Mouse (Mus musculus) intestine, embryonic 14.5 days (tissue): ENCODE data around the gene Sirt4. TPM values are rescaled to one million over a fixed set of nuclear protein-coding genes. Genes with fewer than 3 reads are reported as not detected.
"Not testable (repeated sequence)": the region's sequence is repeated elsewhere in the genome, so short reads cannot be mapped to it uniquely, and the experiment has no call there.

ENCODE experiments used
- ATAC-seq: fragments of 200-750 bp; cut with Nextera tagmentation; replicated peaks from 2 replicates; pipeline ENCODE4 v1.8.0; 2017; ENCODE audit warnings: low read depth, moderate number of reproducible peaks, moderate TSS enrichment, moderate library complexity; ENCODE audit not compliant: low FRiP score, low TSS enrichment
- DNase-seq: peaks from one replicate; pipeline ENCODE4 v3.0.0-alpha.2; 2018; ENCODE audit warnings: low spot score
- H3K27ac ChIP-seq: fragments of 300-500 bp; sonication (generic); 2 replicates; pipeline ENCODE4 v1.5.1; 2014; ENCODE audit warnings: low read depth, mild to moderate bottlenecking, control low read depth
- H3K27me3 ChIP-seq: fragments of 300-500 bp; sonication (generic); replicated peaks from 2 replicates; pipeline ENCODE4 v1.6.1; 2014; ENCODE audit warnings: low read length, control low read depth; ENCODE audit not compliant: control insufficient read depth, insufficient read depth
- H3K36me3 ChIP-seq: fragments of 300-500 bp; sonication (generic); 2 replicates; pipeline ENCODE4 v1.6.1; 2014; ENCODE audit warnings: low read length, control low read depth; ENCODE audit not compliant: control insufficient read depth, insufficient read depth
- H3K4me1 ChIP-seq: fragments of 300-500 bp; sonication (generic); replicated peaks from 2 replicates; pipeline ENCODE4 v1.6.1; 2014; ENCODE audit warnings: low read length, control low read depth, mixed read lengths; ENCODE audit not compliant: control insufficient read depth, insufficient read depth
- H3K4me2 ChIP-seq: fragments of 300-500 bp; sonication (generic); 2 replicates; pipeline ENCODE4 v1.6.1; 2014; ENCODE audit warnings: low read length
- H3K4me3 ChIP-seq: fragments of 300-500 bp; sonication (generic); 2 replicates; pipeline ENCODE4 v1.5.1; 2014; ENCODE audit warnings: low read depth, low read length, control low read depth, mixed read lengths
- H3K9ac ChIP-seq: fragments of 300-500 bp; sonication (generic); 2 replicates; pipeline ENCODE4 v1.6.1; 2014; ENCODE audit warnings: mild to moderate bottlenecking, low read length
- H3K9me3 ChIP-seq: fragments of 300-500 bp; sonication (generic); 2 replicates; pipeline ENCODE4 v1.6.1; 2016; ENCODE audit warnings: low read length, control low read depth; ENCODE audit not compliant: control insufficient read depth
- WGBS: fragments of 180-500 bp; shearing (Covaris S2); extraction: QIAGEN DNeasy Blood & Tissue Kit; methylation state at CpG from one replicate; pipeline ENCODE4 v1.1.7; 2014; 5-methylcytosine and 5-hydroxymethylcytosine counted together
- polyA plus RNA-seq: library from polyadenylated mRNA; unstranded; fragments of >200 nt; fragmentation: Nextera tagmentation; extraction: Ambion mirVana; gene quantifications from 2 replicates; pipeline ENCODE4 v1.2.1, GENCODE M21; 2014

Gene Sirt4
- polyA plus RNA-seq, 1 experiment from 2014 or later, result 15.2 TPM

GRCm38 (mm10) chr5:115509790-115510689 lies 25.5 kb upstream of the Sirt4 start:
- H3K36me3 ChIP-seq, result no peaks in the 10 kb centered on the region
- peaks cover 40% of the 10 kb centered on the region for H3K4me1 ChIP-seq
- no peak overlapping the region for H3K9ac ChIP-seq
- WGBS, result 69% methylated on average over 15 of the region's 15 CpGs
- peak overlapping the region; percentile 48; the same call in 1 of the 2 replicates for H3K27ac ChIP-seq
- H3K9me3 ChIP-seq, result no peaks in the 10 kb centered on the region
- H3K4me2 ChIP-seq, result peak overlapping the region; percentile 96
- ATAC-seq, result no peak
- H3K4me3 ChIP-seq, result no peak overlapping the region
- H3K27me3 ChIP-seq, result no peaks in the 10 kb centered on the region
- DNase-seq, result no peak

- Histone ChIP-seq H3K36me3 (no peaks in the 10 kb centered on the region), H3K4me1 (peaks cover 33% of the 10 kb centered on the region), H3K4me3 (peak overlapping the region; percentile 83; the same call in 1 of the 2 replicates), H3K9me3 (no peaks in the 10 kb centered on the region), H3K9ac (peak overlapping the region; percentile 21; the same call in 1 of the 2 replicates), H3K4me2 (peak overlapping the region; percentile 96), H3K27me3 (no peaks in the 10 kb centered on the region), H3K27ac (peak overlapping the region; percentile 48; the same call in 1 of the 2 replicates)
- no peak for ATAC-seq
- DNase-seq, result no peak
- 28% methylated on average over 15 of the region's 15 CpGs for WGBS
Observed at GRCm38 (mm10) chr5:115509321-115509761, 24.8 kb upstream of the Sirt4 start.

- no peaks in the 10 kb centered on the region for H3K9me3 ChIP-seq
- no peaks in the 10 kb centered on the region for H3K36me3 ChIP-seq
- no peak for DNase-seq
- H3K27me3 ChIP-seq, result no peaks in the 10 kb centered on the region
- peaks cover 29% of the 10 kb centered on the region for H3K4me1 ChIP-seq
- H3K27ac ChIP-seq, result no peak overlapping the region
- WGBS, result 33% methylated on average over 10 of the region's 10 CpGs
- ATAC-seq, result no peak
- H3K9ac ChIP-seq, result peak overlapping the region; percentile 1; the same call in 1 of the 2 replicates
- peak overlapping the region; percentile 96 for H3K4me2 ChIP-seq
- H3K4me3 ChIP-seq, result peak overlapping the region; percentile 83
Observed at GRCm38 (mm10) chr5:115508859-115509147, 24.3 kb upstream of the Sirt4 start.

DNA sequence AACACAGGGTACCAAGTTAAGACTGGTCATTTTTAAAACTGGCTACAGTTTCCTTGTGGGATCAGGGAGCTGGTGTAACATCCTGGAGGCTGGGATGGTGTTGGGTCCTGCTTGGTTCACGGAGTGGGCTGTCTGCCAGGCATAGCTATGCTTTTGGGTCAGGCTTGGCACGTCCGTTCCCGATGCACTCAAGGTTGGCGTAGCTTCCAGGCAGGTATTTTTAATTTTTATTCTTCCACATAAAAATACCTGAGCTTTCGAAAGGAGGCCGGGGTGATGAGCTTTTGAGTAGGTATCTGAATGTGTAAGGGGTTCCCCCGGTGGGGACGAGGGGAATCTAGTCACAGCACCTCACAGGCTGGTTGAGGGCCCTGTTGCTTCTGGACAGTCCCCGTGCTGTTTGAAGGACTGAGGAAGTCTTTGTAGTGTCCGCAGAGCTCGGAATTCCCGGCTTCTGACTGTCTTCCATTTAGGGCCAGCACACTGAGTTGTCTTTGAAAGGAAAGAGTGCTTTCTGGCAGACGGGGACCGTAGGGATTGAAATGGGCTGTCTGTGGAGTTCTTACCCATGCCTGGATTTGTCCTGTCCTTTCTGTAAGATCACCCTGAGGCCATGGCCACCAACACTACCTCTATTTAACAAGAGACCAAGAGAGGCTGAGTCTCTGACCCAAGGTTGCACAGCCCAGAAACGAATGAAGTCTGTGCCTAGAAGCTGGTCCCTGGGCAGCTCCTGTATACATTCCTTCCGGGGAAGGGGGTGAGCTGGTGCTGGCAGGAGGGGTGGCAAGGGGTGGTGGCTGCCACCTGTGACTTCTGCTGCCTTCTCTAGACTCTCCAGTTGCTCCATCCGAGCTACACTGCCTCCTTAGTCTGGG lies 23.7 kb upstream of the Sirt4 start:
- 42% methylated on average over 18 of the region's 18 CpGs for whole genome bisulfite sequencing
- no peak overlapping the region for H3K27ac ChIP-seq
- DNase-seq (no peak), ATAC-seq (no peak)
- peaks cover 29% of the 10 kb centered on the region for H3K4me1 ChIP-seq
- peak overlapping the region; percentile 90 for H3K9ac ChIP-seq
- no peaks in the 10 kb centered on the region for H3K27me3 ChIP-seq
- peak overlapping the region; percentile 83 for H3K4me3 ChIP-seq
- H3K36me3 ChIP-seq, result no peaks in the 10 kb centered on the region
- H3K4me2 ChIP-seq, result peak overlapping the region; percentile 96
- no peaks in the 10 kb centered on the region for H3K9me3 ChIP-seq

GRCm38 (mm10) chr5:115507267-115507980 lies 22.9 kb upstream of the Sirt4 start:
- Histone ChIP-seq H3K9ac (peak overlapping the region; percentile 90), H3K4me3 (peak overlapping the region; percentile 83), H3K4me2 (peak overlapping the region; percentile 96), H3K27ac (no peak overlapping the region), H3K9me3 (no peaks in the 10 kb centered on the region), H3K27me3 (no peaks in the 10 kb centered on the region), H3K36me3 (no peaks in the 10 kb centered on the region), H3K4me1 (peaks cover 29% of the 10 kb centered on the region)
- DNase-seq (no peak), ATAC-seq (no peak)
- WGBS, result 20% methylated on average over 12 of the region's 12 CpGs

- Histone ChIP-seq H3K9me3 (no peaks in the 10 kb centered on the region), H3K4me2 (peak within 1 kb of the TSS; percentile 96), H3K36me3 (no peaks in the 10 kb centered on the region), H3K9ac (peak within 1 kb of the TSS; percentile 90), H3K27me3 (no peaks in the 10 kb centered on the region), H3K27ac (peak within 1 kb of the TSS; percentile 36; the same call in 1 of the 2 replicates), H3K4me3 (peak within 1 kb of the TSS; percentile 83), H3K4me1 (peaks cover 29% of the 10 kb centered on the region)
- ATAC-seq, result peak; percentile 85
- DNase-seq, result peak; percentile 98
- WGBS, result under 1% methylated on average over 63 of the region's 74 CpGs
Observed at GRCm38 (mm10) chr5:115506454-115507201, 22.1 kb upstream of the Sirt4 start, which contains the start of gene Pxn. Gene Pxn, plus strand, starts transcription at chr5:115506676.

GRCm38 (mm10) chr5:115505617-115506016 lies 21.1 kb upstream of the Sirt4 start:
- H3K27ac ChIP-seq, H3K9me3 ChIP-seq: not testable (repeated sequence)
- 73% methylated on average over 4 of the region's 4 CpGs for WGBS

More at GRCm38 (mm10) chr5:115505617-115506016, 21.1 kb upstream of the Sirt4 start:
- peaks cover 29% of the 10 kb centered on the region for H3K4me1 ChIP-seq
- H3K36me3 ChIP-seq, H3K4me3 ChIP-seq, H3K9ac ChIP-seq, DNase-seq, H3K4me2 ChIP-seq, H3K27me3 ChIP-seq, ATAC-seq: not testable (repeated sequence)
